Mouse (Mus musculus) retina, embryonic 14.5 days (tissue): ENCODE measurements at regions not wholly inside any gene's neighbourhood (a gene's known extent, or its start where the extent isn't known, plus 50 kb on each side); places are given as distances from the start of the nearest gene placed in this dataset.

Experiments
- DNase-seq: peaks from one replicate; pipeline ENCODE4 v3.0.0-alpha.2; 2015; ENCODE audit warnings: low spot score

- DNase-seq, result no peak
Measured at GRCm38 (mm10) chr4:27845521-27845920, 967.4 kb upstream of the Epha7 start.

- DNase-seq, result no peak
Measured at GRCm38 (mm10) chr4:27846106-27846622, 966.8 kb upstream of the Epha7 start.

GRCm38 (mm10) chr4:27856086-27856485, 956.8 kb upstream of the Epha7 start:
- DNase-seq, result no peak

- DNase-seq, result no peak
Measured at GRCm38 (mm10) chr4:27887262-27887954, 925.5 kb upstream of the Epha7 start.

GRCm38 (mm10) chr4:27896396-27896795, 916.5 kb upstream of the Epha7 start:
- no peak for DNase-seq

GRCm38 (mm10) chr4:27945351-27945750, 867.6 kb upstream of the Epha7 start:
- no peak for DNase-seq

GRCm38 (mm10) chr4:27945768-27946167, 867.2 kb upstream of the Epha7 start:
- no peak for DNase-seq

- no peak for DNase-seq
Measured at GRCm38 (mm10) chr4:27949970-27950717, 862.8 kb upstream of the Epha7 start.

GRCm38 (mm10) chr4:27965046-27965681, 847.8 kb upstream of the Epha7 start:
- peak; percentile 65 for DNase-seq

- DNase-seq, result no peak
Measured at GRCm38 (mm10) chr4:27970569-27970968, 842.4 kb upstream of the Epha7 start.

GRCm38 (mm10) chr4:27979210-27979771, 833.6 kb upstream of the Epha7 start:
- DNase-seq, result no peak

- no peak for DNase-seq
Measured at GRCm38 (mm10) chr4:27979781-27980180, 833.1 kb upstream of the Epha7 start.

GRCm38 (mm10) chr4:27981309-27981708, 831.6 kb upstream of the Epha7 start:
- no peak for DNase-seq

GRCm38 (mm10) chr4:27987986-27988423, 824.9 kb upstream of the Epha7 start:
- peak; percentile 79 for DNase-seq

- DNase-seq, result no peak
Measured at GRCm38 (mm10) chr4:27994411-27994810, 818.5 kb upstream of the Epha7 start.

- no peak for DNase-seq
Measured at GRCm38 (mm10) chr4:28001818-28002476, 811.0 kb upstream of the Epha7 start.
